Mouse (Mus musculus) limb, embryonic 12.5 days (tissue): ENCODE measurements around the gene Tmem214. TPM values are rescaled to one million over a fixed set of nuclear protein-coding genes. Genes with fewer than 3 reads are reported as not detected.

ENCODE experiments used
- ATAC-seq: fragments of 200-750 bp; cut with Nextera tagmentation; 2 replicates; pipeline ENCODE4 v1.8.0; 2017; ENCODE audit warnings: low read depth, moderate TSS enrichment; ENCODE audit not compliant: insufficient number of reproducible peaks, insufficient read depth, low FRiP score, low TSS enrichment
- H3K27ac ChIP-seq: fragments of 300-500 bp; sonication (generic); 2 replicates; pipeline ENCODE4 v1.5.1; 2016; ENCODE audit warnings: mild to moderate bottlenecking, moderate library complexity
- H3K27me3 ChIP-seq: fragments of 300-500 bp; sonication (generic); 2 replicates; pipeline ENCODE4 v1.6.1; 2016; ENCODE audit warnings: mild to moderate bottlenecking, moderate library complexity
- H3K36me3 ChIP-seq: fragments of 300-500 bp; sonication (generic); 2 replicates; pipeline ENCODE4 v1.6.1; 2016; ENCODE audit warnings: mild to moderate bottlenecking, moderate library complexity
- H3K4me1 ChIP-seq: fragments of 300-500 bp; sonication (generic); replicated peaks from 2 replicates; pipeline ENCODE4 v1.6.1; 2016
- H3K4me2 ChIP-seq: fragments of 300-500 bp; sonication (generic); 2 replicates; pipeline ENCODE4 v1.6.1; 2016; ENCODE audit warnings: mild to moderate bottlenecking, moderate library complexity
- H3K4me3 ChIP-seq: fragments of 300-500 bp; sonication (generic); replicated peaks from 2 replicates; pipeline ENCODE4 v1.5.1; 2016; ENCODE audit warnings: mild to moderate bottlenecking
- H3K9ac ChIP-seq: fragments of 300-500 bp; sonication (generic); replicated peaks from 2 replicates; pipeline ENCODE4 v1.6.1; 2016; ENCODE audit warnings: mild to moderate bottlenecking, moderate library complexity
- H3K9me3 ChIP-seq: fragments of 300-500 bp; sonication (generic); 2 replicates; pipeline ENCODE4 v1.6.1; 2016; ENCODE audit warnings: mild to moderate bottlenecking, moderate library complexity
- WGBS: fragments of 180-500 bp; shearing (Covaris S2); methylation state at CpG from one replicate; pipeline ENCODE4 v1.1.7; 2016; 5-methylcytosine and 5-hydroxymethylcytosine counted together
- polyA plus RNA-seq: library from polyadenylated mRNA; unstranded; fragments of >200 nt; fragmentation: Nextera tagmentation; extraction: Ambion mirVana; gene quantifications from 2 replicates; pipeline ENCODE4 v1.2.1, GENCODE M21; 2016

Tmem214 gene
- polyA plus RNA-seq, 1 experiment from 2014 or later: 84.6 TPM

- H3K36me3 ChIP-seq: peaks cover 37% of the 10 kb centered on the region
- H3K4me2 ChIP-seq: peak within 1 kb of the TSS; percentile 93
- under 1% methylated on average over 58 of the region's 58 CpGs for WGBS
- no peaks in the 10 kb centered on the region for H3K9me3 ChIP-seq
- peak within 1 kb of the TSS; percentile 98 for H3K27ac ChIP-seq
- peak; percentile 92 for ATAC-seq
- H3K4me3 ChIP-seq: peak within 1 kb of the TSS; percentile 71
- no peaks in the 10 kb centered on the region for H3K27me3 ChIP-seq
- H3K4me1 ChIP-seq: peaks cover 66% of the 10 kb centered on the region
- peak within 1 kb of the TSS; percentile 80 for H3K9ac ChIP-seq
Measured at GRCm38 (mm10) chr5:30907413-30908059, 39.7 kb downstream of the Tmem214 start, which contains the start of gene Ost4. Gene Ost4 (minus strand): TSS chr5:30907788.

GRCm38 (mm10) chr5:30908426-30909299 is 40.9 kb downstream of the Tmem214 start:
- peak overlapping the region; percentile 71 for H3K4me3 ChIP-seq
- H3K9me3 ChIP-seq: no peaks in the 10 kb centered on the region
- peaks cover 26% of the 10 kb centered on the region for H3K36me3 ChIP-seq
- H3K4me1 ChIP-seq: peaks cover 74% of the 10 kb centered on the region
- no peaks in the 10 kb centered on the region for H3K27me3 ChIP-seq
- WGBS: 19% methylated on average over 13 of the region's 13 CpGs
- H3K4me2 ChIP-seq: peak overlapping the region; percentile 93
- H3K9ac ChIP-seq: peak overlapping the region; percentile 73
- H3K27ac ChIP-seq: peak overlapping the region; percentile 98
- peak; percentile 11; the same call in 1 of the 2 replicates for ATAC-seq

- H3K9ac ChIP-seq: no peak overlapping the region
- 20% methylated on average over 7 of the region's 7 CpGs for WGBS
- peak overlapping the region; percentile 98 for H3K27ac ChIP-seq
- no peaks in the 10 kb centered on the region for H3K27me3 ChIP-seq
- no peak for ATAC-seq
- no peak overlapping the region for H3K4me3 ChIP-seq
- H3K9me3 ChIP-seq: no peaks in the 10 kb centered on the region
- peaks cover 20% of the 10 kb centered on the region for H3K36me3 ChIP-seq
- H3K4me1 ChIP-seq: peaks cover 75% of the 10 kb centered on the region
- H3K4me2 ChIP-seq: peak overlapping the region; percentile 1; the same call in 1 of the 2 replicates
Measured at GRCm38 (mm10) chr5:30909300-30909659, 41.5 kb downstream of the Tmem214 start.

- H3K4me2 ChIP-seq: no peak overlapping the region
- no peak for ATAC-seq
- no peaks in the 10 kb centered on the region for H3K9me3 ChIP-seq
- peaks cover 80% of the 10 kb centered on the region for H3K4me1 ChIP-seq
- peak overlapping the region; percentile 98 for H3K27ac ChIP-seq
- H3K27me3 ChIP-seq: no peaks in the 10 kb centered on the region
- H3K9ac ChIP-seq: no peak overlapping the region
- H3K36me3 ChIP-seq: peaks cover 14% of the 10 kb centered on the region
- WGBS: 81% methylated on average over 7 of the region's 7 CpGs
- H3K4me3 ChIP-seq: no peak overlapping the region
Measured at GRCm38 (mm10) chr5:30909863-30910262, 42.1 kb downstream of the Tmem214 start.

- Histone ChIP-seq H3K27me3 (no peaks in the 10 kb centered on the region), H3K36me3 (peaks cover 8% of the 10 kb centered on the region), H3K4me1 (peaks cover 80% of the 10 kb centered on the region), H3K4me3 (no peak overlapping the region), H3K27ac (peak overlapping the region; percentile 99), H3K4me2 (peak overlapping the region; percentile 20; the same call in 1 of the 2 replicates), H3K9ac (no peak overlapping the region), H3K9me3 (no peaks in the 10 kb centered on the region)
- ATAC-seq: no peak
Measured at GRCm38 (mm10) chr5:30910481-30910880, 42.7 kb downstream of the Tmem214 start.

GRCm38 (mm10) chr5:30912156-30912555 is 44.3 kb downstream of the Tmem214 start:
- Histone ChIP-seq H3K4me2 (peak overlapping the region; percentile 98), H3K9me3 (no peaks in the 10 kb centered on the region), H3K27me3 (no peaks in the 10 kb centered on the region), H3K4me1 (peaks cover 78% of the 10 kb centered on the region), H3K4me3 (no peak overlapping the region), H3K36me3 (peaks cover 6% of the 10 kb centered on the region), H3K27ac (peak overlapping the region; percentile 99), H3K9ac (no peak overlapping the region)
- WGBS: 60% methylated on average over 5 of the region's 5 CpGs
- no peak for ATAC-seq

- peak; percentile 82 for ATAC-seq
- peak within 1 kb of the TSS; percentile 79 for H3K9ac ChIP-seq
- WGBS: 5% methylated on average over 11 of the region's 13 CpGs
- H3K36me3 ChIP-seq: peaks cover 17% of the 10 kb centered on the region
- peaks cover 79% of the 10 kb centered on the region for H3K4me1 ChIP-seq
- peak within 1 kb of the TSS; percentile 99 for H3K27ac ChIP-seq
- H3K27me3 ChIP-seq: no peaks in the 10 kb centered on the region
- H3K4me2 ChIP-seq: peak within 1 kb of the TSS; percentile 98
- no peaks in the 10 kb centered on the region for H3K9me3 ChIP-seq
- H3K4me3 ChIP-seq: peak within 1 kb of the TSS; percentile 59
Measured at GRCm38 (mm10) chr5:30913060-30913841, 45.4 kb downstream of the Tmem214 start, which contains the start of gene Emilin1. Gene Emilin1 (plus strand): TSS chr5:30913402.

- H3K27me3 ChIP-seq: no peaks in the 10 kb centered on the region
- H3K4me1 ChIP-seq: peaks cover 77% of the 10 kb centered on the region
- 26% methylated on average over 7 of the region's 7 CpGs for WGBS
- peak overlapping the region; percentile 79 for H3K9ac ChIP-seq
- H3K4me3 ChIP-seq: peak overlapping the region; percentile 59
- peaks cover 26% of the 10 kb centered on the region for H3K36me3 ChIP-seq
- H3K27ac ChIP-seq: peak overlapping the region; percentile 99
- ATAC-seq: no peak
- H3K4me2 ChIP-seq: peak overlapping the region; percentile 98
- no peaks in the 10 kb centered on the region for H3K9me3 ChIP-seq
Measured at GRCm38 (mm10) chr5:30914101-30914635, 46.4 kb downstream of the Tmem214 start.

GRCm38 (mm10) chr5:30914849-30915248 is 47.0 kb downstream of the Tmem214 start:
- H3K9me3 ChIP-seq: no peaks in the 10 kb centered on the region
- peaks cover 33% of the 10 kb centered on the region for H3K36me3 ChIP-seq
- ATAC-seq: no peak
- no peaks in the 10 kb centered on the region for H3K27me3 ChIP-seq
- H3K4me2 ChIP-seq: peak overlapping the region; percentile 98
- H3K4me3 ChIP-seq: peak overlapping the region; percentile 59
- H3K9ac ChIP-seq: peak overlapping the region; percentile 79
- H3K4me1 ChIP-seq: peaks cover 77% of the 10 kb centered on the region
- WGBS: 44% methylated on average over 6 of the region's 6 CpGs
- H3K27ac ChIP-seq: peak overlapping the region; percentile 99

- Histone ChIP-seq H3K4me3 (peak overlapping the region; percentile 59), H3K27ac (peak overlapping the region; percentile 99), H3K9ac (peak overlapping the region; percentile 79), H3K27me3 (no peaks in the 10 kb centered on the region), H3K36me3 (peaks cover 39% of the 10 kb centered on the region), H3K9me3 (no peaks in the 10 kb centered on the region), H3K4me2 (peak overlapping the region; percentile 98), H3K4me1 (peaks cover 79% of the 10 kb centered on the region)
- no peak for ATAC-seq
- 51% methylated on average over 9 of the region's 9 CpGs for WGBS
Measured at GRCm38 (mm10) chr5:30915456-30915855, 47.6 kb downstream of the Tmem214 start.
